Mouse (Mus musculus) hindbrain, embryonic 14.5 days (tissue): Measurements from ENCODE around the gene Emb. TPM values are rescaled to one million over a fixed set of nuclear protein-coding genes. Genes with fewer than 3 reads are reported as not detected.

Experiments used
- ATAC-seq: fragments of 200-750 bp; cut with Nextera tagmentation; 2 replicates; pipeline ENCODE4 v1.8.0; 2017; ENCODE audit warnings: moderate number of reproducible peaks, mild to moderate bottlenecking, moderate TSS enrichment, moderate library complexity; ENCODE audit not compliant: low FRiP score
- DNase-seq: peaks from one replicate; pipeline ENCODE4 v3.0.0-alpha.2; 2015; ENCODE audit warnings: low spot score
- H3K27ac ChIP-seq: fragments of 300-500 bp; sonication (generic); 2 replicates; pipeline ENCODE4 v1.5.1; 2014; ENCODE audit warnings: mild to moderate bottlenecking, moderate library complexity
- H3K27me3 ChIP-seq: fragments of 300-500 bp; sonication (generic); 2 replicates; pipeline ENCODE4 v1.6.1; 2014; ENCODE audit warnings: mild to moderate bottlenecking, low read length, mixed read lengths; ENCODE audit not compliant: control insufficient read depth, insufficient read depth
- H3K36me3 ChIP-seq: fragments of 300-500 bp; sonication (generic); replicated peaks from 2 replicates; pipeline ENCODE4 v1.6.1; 2014; ENCODE audit not compliant: control insufficient read depth, insufficient read depth
- H3K4me1 ChIP-seq: fragments of 300-500 bp; sonication (generic); replicated peaks from 2 replicates; pipeline ENCODE4 v1.6.1; 2014; ENCODE audit warnings: antibody characterized with exemption, low read length, mixed read lengths; ENCODE audit not compliant: control insufficient read depth, insufficient read depth
- H3K4me2 ChIP-seq: fragments of 300-500 bp; sonication (generic); replicated peaks from 2 replicates; pipeline ENCODE4 v1.6.1; 2014; ENCODE audit warnings: mild to moderate bottlenecking, moderate library complexity
- H3K4me3 ChIP-seq: fragments of 300-500 bp; sonication (generic); replicated peaks from 2 replicates; pipeline ENCODE4 v1.5.1; 2014; ENCODE audit warnings: mild to moderate bottlenecking, low read length
- H3K9ac ChIP-seq: fragments of 300-500 bp; sonication (generic); 2 replicates; pipeline ENCODE4 v1.6.1; 2014
- H3K9me3 ChIP-seq: fragments of 300-500 bp; sonication (generic); 2 replicates; pipeline ENCODE4 v1.6.1; 2016; ENCODE audit warnings: low read length; ENCODE audit not compliant: control insufficient read depth
- WGBS: fragments of 180-500 bp; shearing (Covaris S2); extraction: QIAGEN DNeasy Blood & Tissue Kit; methylation state at CpG from one replicate; pipeline ENCODE4 v1.1.7; 2014; 5-methylcytosine and 5-hydroxymethylcytosine counted together
- polyA plus RNA-seq: library from polyadenylated mRNA; unstranded; fragments of >200 nt; fragmentation: Nextera tagmentation; extraction: Ambion mirVana; gene quantifications from 2 replicates; pipeline ENCODE4 v1.2.1, GENCODE M21; 2014

Emb gene
- polyA plus RNA-seq, 1 experiment from 2014 or later, result 14.9 TPM

DNA sequence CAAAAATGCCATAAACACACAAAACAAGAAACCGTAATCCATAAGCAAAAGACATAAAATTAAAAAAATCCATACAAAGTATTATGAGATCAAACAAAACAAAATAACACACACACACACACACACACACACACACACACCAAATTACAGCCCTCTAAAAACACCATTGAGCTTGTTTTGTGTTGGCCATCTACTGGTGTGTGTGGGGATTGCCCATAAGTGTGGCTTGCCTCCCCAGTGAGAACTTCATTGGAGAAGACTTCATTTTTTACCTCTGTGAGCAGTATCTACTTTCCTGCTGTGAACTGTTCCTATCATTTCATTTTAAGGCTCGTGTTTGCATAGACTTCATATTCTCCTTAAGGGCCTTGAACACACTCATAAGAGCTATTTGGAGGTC lies 78.6 kb downstream of the Emb start:
- H3K27ac ChIP-seq, result no peak overlapping the region
- ATAC-seq, result no peak
- no peaks in the 10 kb centered on the region for H3K36me3 ChIP-seq
- H3K4me2 ChIP-seq, result no peak overlapping the region
- no peak overlapping the region for H3K4me3 ChIP-seq
- no peak overlapping the region for H3K9ac ChIP-seq
- DNase-seq, result no peak
- no peaks in the 10 kb centered on the region for H3K27me3 ChIP-seq
- no peaks in the 10 kb centered on the region for H3K9me3 ChIP-seq
- 93% methylated on average over 2 of the region's 2 CpGs for WGBS
- no peaks in the 10 kb centered on the region for H3K4me1 ChIP-seq

DNA sequence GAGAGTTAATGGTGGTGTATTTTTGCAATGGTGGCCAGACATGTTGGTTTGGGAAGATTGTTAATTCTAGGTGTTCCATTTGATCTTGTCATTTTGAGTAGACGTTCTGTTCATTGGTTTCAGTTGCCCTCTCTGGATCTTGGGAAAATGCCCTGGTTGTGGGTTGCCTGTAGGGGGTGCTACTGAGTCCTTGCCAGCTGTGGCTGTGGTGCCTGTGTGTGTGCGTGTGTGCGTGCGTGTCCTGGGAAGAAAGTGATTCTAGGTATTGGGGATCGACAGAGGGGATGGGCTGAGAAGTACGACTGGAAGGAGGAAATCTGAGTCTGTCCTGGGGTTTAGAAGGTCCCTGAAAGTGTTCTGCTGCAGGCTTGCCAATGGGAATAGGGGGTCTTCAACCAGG lies 79.1 kb downstream of the Emb start:
- no peak overlapping the region for H3K27ac ChIP-seq

DNA sequence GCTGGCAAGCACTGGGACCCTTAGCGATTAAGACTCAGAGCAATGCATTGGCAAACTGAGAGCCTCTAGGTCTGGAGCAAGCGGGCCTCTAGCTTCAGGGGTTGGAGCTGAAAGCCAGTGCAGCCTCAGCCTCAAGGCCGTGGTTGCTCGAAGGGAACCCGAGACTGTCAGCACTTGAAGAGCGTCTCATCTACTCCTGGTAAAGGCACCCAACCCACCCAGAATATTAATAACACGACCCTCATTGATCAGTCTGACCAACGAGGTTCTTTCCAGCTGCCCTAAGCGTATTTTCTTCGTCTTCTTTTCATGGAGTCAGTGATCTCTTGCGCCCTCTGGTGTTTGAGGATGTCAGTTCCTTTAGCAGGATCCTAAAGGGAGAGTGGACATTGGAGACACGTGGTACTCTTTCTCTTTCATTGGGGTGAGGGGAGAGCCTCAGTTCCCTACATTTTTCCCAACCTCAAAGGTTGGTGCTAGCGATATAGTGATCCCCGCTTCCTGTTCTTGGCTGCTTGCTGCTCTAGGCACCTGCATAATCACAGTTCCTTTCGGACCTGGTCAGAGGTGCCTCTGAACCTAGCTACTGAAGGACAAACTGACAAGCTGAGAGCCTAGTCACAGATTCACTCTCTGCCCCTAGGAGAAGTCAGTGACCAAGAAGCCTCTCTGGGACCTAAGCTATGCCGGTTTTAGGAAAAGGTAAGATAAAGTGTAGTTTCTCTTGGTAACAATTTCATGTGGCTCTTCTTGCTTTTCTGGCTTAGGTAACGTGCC lies 81.3 kb downstream of the Emb start:
- Histone ChIP-seq H3K9ac (no peak overlapping the region), H3K4me1 (no peaks in the 10 kb centered on the region)

More for the DNA sequence above, 79.1 kb downstream of the Emb start:
- no peak overlapping the region for H3K4me2 ChIP-seq
- DNase-seq (no peak), ATAC-seq (no peak)
- H3K9me3 ChIP-seq, result no peaks in the 10 kb centered on the region
- no peak overlapping the region for H3K4me3 ChIP-seq
- H3K36me3 ChIP-seq, result no peaks in the 10 kb centered on the region
- no peak overlapping the region for H3K9ac ChIP-seq
- no peaks in the 10 kb centered on the region for H3K4me1 ChIP-seq
- H3K27me3 ChIP-seq, result no peaks in the 10 kb centered on the region
- WGBS, result 89% methylated on average over 6 of the region's 6 CpGs

DNA sequence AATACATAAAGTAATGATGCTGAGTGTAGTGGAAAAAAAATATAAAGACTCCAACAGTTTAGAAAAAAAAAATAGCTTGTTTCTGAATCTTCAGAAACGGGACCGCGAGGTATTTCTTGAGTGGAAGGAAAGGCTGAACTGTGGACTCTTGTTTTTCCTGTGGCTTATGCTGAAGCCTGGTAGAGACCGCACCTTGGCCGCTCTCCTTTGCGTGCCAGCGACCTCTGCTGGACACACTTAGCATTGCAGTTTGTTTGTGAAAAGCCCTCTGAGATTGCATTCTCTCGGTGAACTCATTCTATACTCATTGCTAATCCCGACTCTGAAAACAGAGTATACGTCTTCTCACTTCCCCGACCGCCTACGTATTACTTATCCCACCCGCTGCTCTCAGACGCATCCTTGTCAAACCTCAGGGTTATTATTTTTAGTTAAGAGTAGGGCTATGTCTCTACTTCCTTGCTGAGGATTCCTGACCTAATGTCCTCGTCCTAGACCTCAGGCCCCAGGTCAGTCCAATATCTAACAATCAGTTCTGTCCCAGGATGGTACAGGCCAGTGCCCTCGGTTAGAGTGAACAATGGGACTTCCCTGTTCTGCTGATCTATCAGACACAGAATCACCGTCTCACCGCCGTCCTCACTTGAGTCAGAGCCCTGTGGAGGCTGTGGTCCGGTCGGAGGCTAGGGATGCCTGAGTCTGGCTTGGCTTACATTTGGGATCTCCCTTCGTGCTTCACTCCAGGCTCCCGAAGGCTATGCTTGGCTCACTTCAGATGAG lies 103.3 kb downstream of the Emb start:
- Histone ChIP-seq H3K9me3 (no peaks in the 10 kb centered on the region), H3K36me3 (no peaks in the 10 kb centered on the region), H3K27ac (no peak overlapping the region), H3K4me1 (no peaks in the 10 kb centered on the region), H3K4me2 (peak overlapping the region; percentile 45), H3K27me3 (no peaks in the 10 kb centered on the region), H3K4me3 (no peak overlapping the region), H3K9ac (no peak overlapping the region; the same call in 1 of the 2 replicates)
- DNase-seq (peak; percentile 93), ATAC-seq (peak; percentile 89)
- 30% methylated on average over 24 of the region's 24 CpGs for WGBS

More for the DNA sequence above, 81.3 kb downstream of the Emb start:
- H3K27me3 ChIP-seq, result no peaks in the 10 kb centered on the region
- 31% methylated on average over 17 of the region's 17 CpGs for WGBS
- ATAC-seq (peak; percentile 86), DNase-seq (peak; percentile 89)
- peak overlapping the region; percentile 44 for H3K4me2 ChIP-seq
- H3K9me3 ChIP-seq, result no peaks in the 10 kb centered on the region
- no peak overlapping the region for H3K27ac ChIP-seq
- no peaks in the 10 kb centered on the region for H3K36me3 ChIP-seq
- no peak overlapping the region for H3K4me3 ChIP-seq

Other genes starting within 250 kb of the Emb start
- 42.3 and 44.0 TPM in 2 replicates for gene Parp8, start 183.0 kb upstream of the Emb start, polyA plus RNA-seq
- 0.29 and 0.48 TPM in 2 replicates for gene Gm17509, start 12.5 kb downstream of the Emb start, polyA plus RNA-seq